Mouse (Mus musculus): ENCODE results near the gene Gpt2.

DNA sequence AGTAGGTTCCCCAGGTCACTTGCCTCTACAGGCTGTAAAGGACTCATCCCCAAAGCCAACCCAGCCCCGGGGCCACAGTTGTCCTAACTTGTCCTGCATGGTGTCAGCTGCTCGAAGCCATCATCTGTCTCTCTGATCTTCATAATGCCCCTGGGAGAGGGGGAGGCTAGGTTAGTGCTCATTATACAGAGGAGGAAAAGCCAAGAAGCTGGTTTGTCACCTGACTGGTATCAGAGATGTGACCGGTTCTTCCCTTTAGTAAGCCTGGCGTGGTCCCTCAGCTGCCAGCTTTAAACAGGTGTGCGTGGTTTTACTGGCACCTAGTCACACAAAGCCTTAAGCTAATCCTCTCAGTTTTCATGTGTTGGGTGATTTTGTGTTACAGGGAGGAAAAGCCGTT is 12.3 kb downstream of the Gpt2 start:
- TF ChIP-seq EP300 (IDR thresholded peaks at IDR 0.05; ENCODE audit: low read depth) (no peak), CTCF (IDR thresholded peaks at IDR 0.05; ENCODE audit: low read depth) (no peak)
